Mouse (Mus musculus): Measurements from ENCODE around the gene Shisa4.

DNA sequence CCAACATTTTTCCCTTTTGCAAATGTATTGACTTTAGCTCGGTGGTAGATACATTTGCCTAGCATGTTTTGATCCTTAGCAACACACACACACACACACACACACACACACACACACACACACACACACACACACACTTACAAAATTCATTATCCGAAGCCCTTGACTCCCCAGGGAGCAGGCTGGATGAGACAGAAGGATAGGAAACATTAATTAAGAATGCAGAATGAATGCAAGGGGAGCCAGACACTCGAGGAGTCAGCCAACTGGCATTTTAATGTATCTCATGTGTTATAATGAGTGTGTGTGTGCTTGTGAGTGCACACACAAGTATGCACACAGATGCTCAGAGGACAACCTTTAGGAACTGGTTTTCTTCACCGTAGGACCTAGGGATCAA, 13.5 kb downstream of the Shisa4 start:
- TF ChIP-seq CTCF (IDR thresholded peaks at IDR 0.05) = no peak
- TF ChIP-seq EP300 (IDR thresholded peaks at IDR 0.05) = no peak

All from lung, postnatal 0 days (tissue).